Mouse (Mus musculus): ENCODE measurements at regions not wholly inside any gene's neighbourhood (a gene's known extent, or its start where the extent isn't known, plus 50 kb on each side); places are given as distances from the start of the nearest gene placed in this dataset.
A peak's percentile ranks its signal among the peaks of the same experiment; 100 is the strongest.

DNA sequence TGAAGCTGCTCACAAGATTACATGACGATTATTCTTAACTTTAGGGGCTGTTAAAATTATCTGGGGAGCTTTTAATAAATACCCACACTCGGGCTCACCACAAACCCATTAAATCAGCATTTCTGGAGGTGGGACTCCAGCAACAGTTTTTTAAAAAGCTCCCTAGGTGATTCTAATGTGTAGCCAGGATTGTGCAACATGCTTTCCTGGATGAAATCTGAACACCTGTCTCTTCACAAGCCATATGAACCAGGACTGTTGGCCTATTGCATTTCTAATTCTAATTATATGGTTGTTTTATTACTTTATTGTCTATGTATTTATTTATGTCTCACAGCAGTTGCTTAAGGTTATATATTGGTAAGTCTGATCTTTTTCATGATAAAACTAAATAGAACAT, 84.1 kb upstream of the Hgf start:
- H3K9me3 ChIP-seq (replicated peaks; ENCODE audit: control insufficient read depth, low read length), result no peaks in the 10 kb centered on the region
- H3K27me3 ChIP-seq (ENCODE audit: control insufficient read depth, insufficient read depth, low read depth, low read length), result no peaks in the 10 kb centered on the region
- H3K4me3 ChIP-seq (ENCODE audit: low read depth, low read length), result no peak overlapping the region
- H3K4me1 ChIP-seq (ENCODE audit: control insufficient read depth, low read depth, low read length), result peaks cover 12% of the 10 kb centered on the region
- ATAC-seq (ENCODE audit: low read depth), result no peak
- H3K27ac ChIP-seq (ENCODE audit: low read length), result no peak overlapping the region; the same call in 1 of the 2 replicates
- no peaks in the 10 kb centered on the region for H3K36me3 ChIP-seq (ENCODE audit: control insufficient read depth, insufficient read depth)
- WGBS (ENCODE audit: insufficient replicate concordance), result 21% methylated on average over 2 of the region's 2 CpGs
- H3K9ac ChIP-seq (ENCODE audit: low read depth, low read length), result no peak overlapping the region; the same call in 1 of the 2 replicates
- peak overlapping the region; percentile 51; the same call in 1 of the 2 replicates for H3K4me2 ChIP-seq (ENCODE audit: low read depth, low read length)

DNA sequence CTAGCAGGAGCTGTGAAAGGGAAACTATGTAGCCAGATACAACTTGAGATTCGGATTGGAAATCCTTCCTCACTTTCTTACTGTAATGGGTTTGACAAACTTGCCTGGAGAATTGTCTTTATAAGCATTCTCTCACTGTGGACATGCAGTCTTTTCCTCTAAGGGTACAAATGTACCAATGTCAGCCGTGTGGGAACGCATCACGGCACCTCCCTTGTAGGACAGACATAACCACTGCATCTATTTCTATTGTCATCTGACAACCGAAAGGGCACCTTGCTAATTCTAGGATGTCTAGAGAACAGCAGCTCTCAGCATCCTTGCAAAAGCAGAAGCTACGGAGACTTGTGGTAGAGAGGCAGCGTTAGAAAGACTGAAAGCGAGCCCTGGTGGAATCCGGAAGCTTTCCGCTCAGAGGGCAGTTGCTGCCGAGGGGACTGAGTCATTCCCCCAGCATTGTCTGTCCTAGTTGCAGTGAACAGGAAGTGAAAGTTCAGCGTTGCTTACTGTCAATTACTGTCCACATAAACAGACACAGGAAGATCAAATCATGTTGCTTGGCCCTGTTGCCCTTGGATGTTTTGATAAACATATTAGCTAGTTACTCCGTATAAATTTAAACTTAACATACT, 83.5 kb upstream of the Hgf start:
- peak overlapping the region; percentile 12; the same call in 1 of the 2 replicates for H3K9ac ChIP-seq (ENCODE audit: low read depth, low read length)
- H3K27me3 ChIP-seq (ENCODE audit: control insufficient read depth, insufficient read depth, low read depth, low read length), result no peaks in the 10 kb centered on the region
- no peaks in the 10 kb centered on the region for H3K9me3 ChIP-seq (replicated peaks; ENCODE audit: control insufficient read depth, low read length)
- WGBS (ENCODE audit: insufficient replicate concordance), result 12% methylated on average over 13 of the region's 13 CpGs
- H3K4me2 ChIP-seq (ENCODE audit: low read depth, low read length), result peak overlapping the region; percentile 51
- H3K36me3 ChIP-seq (ENCODE audit: control insufficient read depth, insufficient read depth), result no peaks in the 10 kb centered on the region
- peak overlapping the region; percentile 44; the same call in 1 of the 2 replicates for H3K27ac ChIP-seq (ENCODE audit: low read length)
- ATAC-seq (ENCODE audit: low read depth), result peak; percentile 54
- peak overlapping the region; percentile 7; the same call in 1 of the 2 replicates for H3K4me3 ChIP-seq (ENCODE audit: low read depth, low read length)
- peaks cover 12% of the 10 kb centered on the region for H3K4me1 ChIP-seq (ENCODE audit: control insufficient read depth, low read depth, low read length)

DNA sequence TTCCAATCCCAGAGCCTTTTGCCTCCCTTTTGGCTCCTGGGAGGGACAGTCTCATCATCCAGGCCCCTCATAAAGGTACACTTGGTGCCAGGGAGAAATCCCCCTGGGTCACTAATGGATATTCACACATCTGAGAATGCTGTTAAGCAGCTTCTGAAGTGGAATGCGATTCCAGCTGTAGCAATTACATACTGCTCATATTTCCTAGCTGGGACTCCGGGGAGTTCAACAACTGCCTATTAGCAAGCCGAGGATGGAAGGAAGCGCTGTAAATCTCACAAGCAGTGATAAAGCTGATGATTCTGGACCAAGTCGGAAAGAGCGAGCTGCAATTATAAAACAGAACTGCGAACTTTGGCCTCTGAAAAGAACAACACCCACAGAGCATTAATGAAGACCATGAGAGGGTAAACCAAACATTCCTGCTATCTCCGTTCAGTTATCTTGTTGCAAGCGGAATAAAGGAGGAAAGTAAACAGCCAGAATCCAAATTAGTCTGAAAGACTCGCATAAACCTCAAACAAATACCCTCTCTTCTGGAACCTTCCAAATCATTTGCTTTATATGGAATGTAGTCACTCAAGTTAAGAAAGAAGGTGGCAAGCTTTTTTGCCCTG, 82.8 kb upstream of the Hgf start:
- H3K36me3 ChIP-seq (ENCODE audit: control insufficient read depth, insufficient read depth), result no peaks in the 10 kb centered on the region
- H3K27me3 ChIP-seq (ENCODE audit: control insufficient read depth, insufficient read depth, low read depth, low read length), result no peaks in the 10 kb centered on the region
- no peak overlapping the region for H3K4me3 ChIP-seq (ENCODE audit: low read depth, low read length)
- peak; percentile 17; the same call in 1 of the 2 replicates for ATAC-seq (ENCODE audit: low read depth)
- peaks cover 12% of the 10 kb centered on the region for H3K4me1 ChIP-seq (ENCODE audit: control insufficient read depth, low read depth, low read length)
- 41% methylated on average over 10 of the region's 10 CpGs for WGBS (ENCODE audit: insufficient replicate concordance)
- no peaks in the 10 kb centered on the region for H3K9me3 ChIP-seq (replicated peaks; ENCODE audit: control insufficient read depth, low read length)
- H3K9ac ChIP-seq (ENCODE audit: low read depth, low read length), result 0 out of 2 replicates have a peak overlapping the region, but pooled peaks have one; percentile 12
- H3K27ac ChIP-seq (ENCODE audit: low read length), result peak overlapping the region; percentile 71
- H3K4me2 ChIP-seq (ENCODE audit: low read depth, low read length), result peak overlapping the region; percentile 51; the same call in 1 of the 2 replicates

DNA sequence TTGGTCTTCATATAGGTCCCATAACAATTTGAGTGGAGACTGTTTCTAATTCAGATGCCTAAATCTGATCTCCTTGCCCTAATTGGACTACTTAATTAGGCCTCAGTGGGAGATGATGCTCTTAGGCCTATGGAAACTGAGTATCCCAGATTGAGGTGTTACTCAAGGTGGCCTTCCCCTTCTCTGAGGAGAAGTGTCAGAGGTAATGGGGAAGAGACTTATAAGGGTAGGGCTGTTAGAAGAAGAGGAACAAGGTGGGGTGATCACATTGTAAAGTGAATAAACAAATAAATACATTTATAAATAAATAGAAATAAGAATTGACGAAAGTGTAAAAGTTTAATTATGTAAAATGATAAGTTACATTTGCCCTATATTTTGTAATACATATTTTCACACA, 65.3 kb upstream of the Hgf start:
- Histone ChIP-seq H3K4me3 (ENCODE audit: low read depth, low read length) (no peak overlapping the region), H3K36me3 (ENCODE audit: control insufficient read depth, insufficient read depth) (no peaks in the 10 kb centered on the region), H3K27ac (ENCODE audit: low read length) (no peak overlapping the region), H3K27me3 (ENCODE audit: control insufficient read depth, insufficient read depth, low read depth, low read length) (no peaks in the 10 kb centered on the region), H3K4me2 (ENCODE audit: low read depth, low read length) (no peak overlapping the region), H3K9me3 (replicated peaks; ENCODE audit: control insufficient read depth, low read length) (no peaks in the 10 kb centered on the region), H3K9ac (ENCODE audit: low read depth, low read length) (no peak overlapping the region), H3K4me1 (ENCODE audit: control insufficient read depth, low read depth, low read length) (no peaks in the 10 kb centered on the region)
- no peak for ATAC-seq (ENCODE audit: low read depth)
- WGBS (ENCODE audit: insufficient replicate concordance), result 57% methylated on average over 1 of the region's 1 CpGs

DNA sequence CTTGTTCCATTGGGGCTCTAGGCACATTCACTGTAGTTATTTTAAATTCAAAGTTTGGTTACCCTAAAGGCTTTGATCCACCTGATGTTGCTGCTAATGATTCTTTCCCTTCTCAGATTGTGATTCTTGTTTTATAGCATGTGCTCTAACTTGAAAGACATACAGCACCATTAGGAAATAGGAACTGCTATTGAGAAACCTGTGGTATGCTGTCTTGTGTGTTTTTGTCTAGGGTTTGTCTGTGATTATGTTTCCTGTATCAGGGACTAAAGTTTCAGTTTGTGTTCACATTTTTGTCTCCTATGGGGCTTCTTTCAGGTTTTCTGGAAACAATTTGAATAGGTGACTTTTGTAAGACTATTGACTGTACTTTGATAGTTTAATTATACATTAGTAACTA, 63.5 kb upstream of the Hgf start:
- no peaks in the 10 kb centered on the region for H3K4me1 ChIP-seq (ENCODE audit: control insufficient read depth, low read depth, low read length)
- no peak for ATAC-seq (ENCODE audit: low read depth)
- H3K27ac ChIP-seq (ENCODE audit: low read length), result no peak overlapping the region
- H3K4me2 ChIP-seq (ENCODE audit: low read depth, low read length), result no peak overlapping the region
- H3K9ac ChIP-seq (ENCODE audit: low read depth, low read length), result no peak overlapping the region
- no peak overlapping the region for H3K4me3 ChIP-seq (ENCODE audit: low read depth, low read length)
- H3K27me3 ChIP-seq (ENCODE audit: control insufficient read depth, insufficient read depth, low read depth, low read length), result no peaks in the 10 kb centered on the region
- no peaks in the 10 kb centered on the region for H3K9me3 ChIP-seq (replicated peaks; ENCODE audit: control insufficient read depth, low read length)
- H3K36me3 ChIP-seq (ENCODE audit: control insufficient read depth, insufficient read depth), result no peaks in the 10 kb centered on the region

DNA sequence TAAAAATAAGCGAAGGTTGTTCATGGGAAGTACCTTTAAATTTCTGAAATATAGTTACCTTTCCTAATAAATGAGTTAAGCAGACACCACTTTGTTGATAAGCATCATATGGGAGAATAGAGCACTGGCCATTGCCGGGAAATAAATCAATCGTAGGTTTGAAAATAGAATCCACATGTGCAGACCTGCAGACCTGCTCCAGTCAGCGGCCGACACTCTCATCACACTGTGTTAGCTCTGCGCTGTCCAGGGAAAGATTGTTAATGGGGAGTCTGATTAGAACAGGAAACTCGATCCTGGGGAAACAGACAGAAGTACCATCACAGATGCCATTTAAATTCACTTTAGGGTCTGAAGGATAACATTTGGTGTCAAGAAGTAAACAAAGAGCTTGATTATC, 53.4 kb upstream of the Hgf start:
- Histone ChIP-seq H3K9ac (ENCODE audit: low read depth, low read length) (no peak overlapping the region), H3K4me2 (ENCODE audit: low read depth, low read length) (no peak overlapping the region), H3K9me3 (replicated peaks; ENCODE audit: control insufficient read depth, low read length) (no peaks in the 10 kb centered on the region), H3K27ac (ENCODE audit: low read length) (no peak overlapping the region), H3K4me1 (ENCODE audit: control insufficient read depth, low read depth, low read length) (no peaks in the 10 kb centered on the region), H3K27me3 (ENCODE audit: control insufficient read depth, insufficient read depth, low read depth, low read length) (no peaks in the 10 kb centered on the region), H3K36me3 (ENCODE audit: control insufficient read depth, insufficient read depth) (no peaks in the 10 kb centered on the region), H3K4me3 (ENCODE audit: low read depth, low read length) (no peak overlapping the region)
- 66% methylated on average over 7 of the region's 7 CpGs for WGBS (ENCODE audit: insufficient replicate concordance)
- ATAC-seq (ENCODE audit: low read depth), result no peak
